8 mouse cellular contexts compared by ENCODE assay signal in the genomic region with DNA sequence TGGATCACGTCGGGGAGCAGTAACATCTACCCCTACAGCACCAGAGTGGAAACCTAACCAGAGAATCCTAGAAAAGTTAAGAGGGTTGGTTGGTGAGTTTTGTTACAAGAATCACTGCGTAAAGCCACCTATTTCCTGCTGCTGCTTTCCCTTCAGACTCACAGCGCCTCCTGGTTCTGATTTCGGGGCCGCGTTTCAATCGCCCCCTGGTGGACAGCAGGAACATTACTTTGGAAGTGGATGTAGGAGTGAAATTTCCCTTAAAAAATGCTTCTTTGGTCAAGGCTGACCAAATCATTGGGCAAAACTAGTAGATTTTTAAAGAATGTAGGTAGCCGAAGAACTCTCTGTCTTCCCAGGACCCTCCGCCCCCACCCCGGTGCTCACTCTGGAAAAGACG.
DNase-seq lines count a peak whose midpoint lies in the region; ATAC-seq and TF ChIP-seq lines count a peak whose summit lies in the region.

No protein-coding gene starts in this region.

- peak overlapping the region; percentile 32 for H3K4me2 ChIP-seq in embryonic facial prominence, embryonic 13.5 days
- H3K4me2 ChIP-seq in heart, embryonic 14.5 days (ENCODE audit: low read length): peak overlapping the region; percentile 38
- H3K4me2 ChIP-seq in lung, postnatal 0 days (replicated peaks; ENCODE audit: low read depth, low read length): 0 out of 2 replicates have a peak overlapping the region, but pooled peaks have one; percentile 14

- 21% methylated on average over 12 of the region's 12 CpGs for WGBS in bone marrow, adult 2 months
- 23% methylated on average over 12 of the region's 12 CpGs for WGBS in embryonic facial prominence, embryonic 13.5 days
- 20% methylated on average over 12 of the region's 12 CpGs for WGBS in heart, embryonic 14.5 days
- WGBS in lung, postnatal 0 days: 16% methylated on average over 12 of the region's 12 CpGs

- TF ChIP-seq CTCF in ES-Bruce4 (IDR thresholded peaks at IDR 0.05; ENCODE audit: low read depth, low read length): peak; percentile 85
- TF ChIP-seq CTCF in bone marrow, adult 2 months (IDR thresholded peaks at IDR 0.05; ENCODE audit: control insufficient read depth, insufficient read depth, low read length): peak; percentile 81
- peak; percentile 98 for TF ChIP-seq CTCF in lung, postnatal 0 days (IDR thresholded peaks at IDR 0.05)

- no peak for TF ChIP-seq POLR2A in ES-Bruce4 (IDR thresholded peaks at IDR 0.05; ENCODE audit: insufficient read depth, low read length)
- no peak for TF ChIP-seq POLR2A in bone marrow, adult 2 months (IDR thresholded peaks at IDR 0.05; ENCODE audit: borderline replicate concordance, control insufficient read depth, low read depth, low read length)

- ATAC-seq in embryonic facial prominence, embryonic 13.5 days (ENCODE audit: insufficient number of reproducible peaks, insufficient read depth, low FRiP score, low TSS enrichment, low read depth): no peak
- no peak for ATAC-seq in heart, embryonic 14.5 days (ENCODE audit: insufficient number of reproducible peaks, insufficient read depth, low FRiP score, low read depth)
- ATAC-seq in lung, postnatal 0 days: no peak

- H3K36me3 ChIP-seq in ES-Bruce4 (ENCODE audit: control insufficient read depth, insufficient read depth, low read length, poor library complexity, severe bottlenecking): no peaks in the 10 kb centered on the region
- H3K36me3 ChIP-seq in embryonic facial prominence, embryonic 13.5 days: no peaks in the 10 kb centered on the region
- H3K36me3 ChIP-seq in heart, embryonic 14.5 days (ENCODE audit: control insufficient read depth, insufficient read depth, low read length): no peaks in the 10 kb centered on the region
- no peaks in the 10 kb centered on the region for H3K36me3 ChIP-seq in lung, postnatal 0 days (ENCODE audit: insufficient read depth, low read length)

- H3K27me3 ChIP-seq in ES-Bruce4 (ENCODE audit: control insufficient read depth, insufficient read depth, low read length, poor library complexity, severe bottlenecking): no peaks in the 10 kb centered on the region
- H3K27me3 ChIP-seq in embryonic facial prominence, embryonic 13.5 days: no peaks in the 10 kb centered on the region
- no peaks in the 10 kb centered on the region for H3K27me3 ChIP-seq in heart, embryonic 14.5 days (ENCODE audit: control insufficient read depth, insufficient read depth, low read length)
- no peaks in the 10 kb centered on the region for H3K27me3 ChIP-seq in lung, postnatal 0 days (replicated peaks; ENCODE audit: insufficient read depth, low read length)

- H3K4me1 ChIP-seq in ES-Bruce4 (ENCODE audit: control insufficient read depth, insufficient read depth, low read length): no peaks in the 10 kb centered on the region
- peaks cover 2% of the 10 kb centered on the region; the same call in 1 of the 2 replicates for H3K4me1 ChIP-seq in bone marrow, adult 2 months (ENCODE audit: control insufficient read depth, insufficient read depth, low read length)
- H3K4me1 ChIP-seq in embryonic facial prominence, embryonic 13.5 days: peaks cover 4% of the 10 kb centered on the region; the same call in 1 of the 2 replicates
- no peaks in the 10 kb centered on the region for H3K4me1 ChIP-seq in heart, embryonic 14.5 days (ENCODE audit: control insufficient read depth in 2 of 2, insufficient read depth in 2 of 2, low read length in 2 of 2)
- H3K4me1 ChIP-seq in lung, postnatal 0 days (ENCODE audit: insufficient read depth, low read depth, low read length): no peaks in the 10 kb centered on the region

- no peaks in the 10 kb centered on the region for H3K9me3 ChIP-seq in ES-Bruce4 (replicated peaks; ENCODE audit: control insufficient read depth, insufficient read depth, low read length, poor library complexity, severe bottlenecking)
- no peaks in the 10 kb centered on the region for H3K9me3 ChIP-seq in embryonic facial prominence, embryonic 13.5 days
- H3K9me3 ChIP-seq in heart, embryonic 14.5 days (ENCODE audit: control insufficient read depth, low read length): no peaks in the 10 kb centered on the region
- H3K9me3 ChIP-seq in lung, postnatal 0 days (ENCODE audit: low read length): no peaks in the 10 kb centered on the region

- H3K9ac ChIP-seq in ES-Bruce4 (ENCODE audit: low read depth, poor library complexity, severe bottlenecking): peak overlapping the region; percentile 18; the same call in 1 of the 2 replicates
- no peak overlapping the region for H3K9ac ChIP-seq in embryonic facial prominence, embryonic 13.5 days
- no peak overlapping the region for H3K9ac ChIP-seq in heart, embryonic 14.5 days (ENCODE audit: low read length)
- H3K9ac ChIP-seq in lung, postnatal 0 days (replicated peaks; ENCODE audit: low read depth): no peak overlapping the region

- no peak overlapping the region for H3K4me3 ChIP-seq in ES-Bruce4 (ENCODE audit: low read depth, low read length)
- H3K4me3 ChIP-seq in bone marrow, adult 2 months (replicated peaks; ENCODE audit: control insufficient read depth, low read depth, low read length): no peak overlapping the region
- H3K4me3 ChIP-seq in embryonic facial prominence, embryonic 13.5 days: no peak overlapping the region
- no peak overlapping the region; a peak in 1 of 4 replicates for H3K4me3 ChIP-seq in heart, embryonic 14.5 days (ENCODE audit: control insufficient read depth in 1 of 2, insufficient read depth in 1 of 2, low read depth in 1 of 2, low read length in 2 of 2)
- no peak overlapping the region for H3K4me3 ChIP-seq in lung, postnatal 0 days (ENCODE audit: low read depth, low read length)

- TF ChIP-seq EP300 in ES-Bruce4 (IDR thresholded peaks at IDR 0.05; ENCODE audit: insufficient read depth, low read depth, low read length): no peak
- TF ChIP-seq EP300 in lung, postnatal 0 days (IDR thresholded peaks at IDR 0.05): no peak

- peak; percentile 51 to 80 for DNase-seq in kidney, postnatal 36 days
- peak; percentile 89 for DNase-seq in lung, postnatal 0 days (ENCODE audit: low spot score)
- peak; percentile 55 for DNase-seq in ovary, postnatal 14 days (ENCODE audit: low spot score)
- DNase-seq in thymus, postnatal 14 days: peak; percentile 78

- H3K27ac ChIP-seq in ES-Bruce4 (ENCODE audit: insufficient read depth, low read length): no peak overlapping the region
- no peak overlapping the region for H3K27ac ChIP-seq in bone marrow, adult 2 months (ENCODE audit: control insufficient read depth, insufficient read depth, low read depth, low read length, poor library complexity)
- no peak overlapping the region for H3K27ac ChIP-seq in embryonic facial prominence, embryonic 13.5 days
- no peak overlapping the region for H3K27ac ChIP-seq in heart, embryonic 14.5 days (replicated peaks in 1 of 2; ENCODE audit: control insufficient read depth in 1 of 2, insufficient read depth in 1 of 2, low read depth in 2 of 2, low read length in 2 of 2)
- H3K27ac ChIP-seq in lung, postnatal 0 days (ENCODE audit: low read length): no peak overlapping the region
